Mouse (Mus musculus) heart, postnatal 0 days (tissue): ENCODE measurements at regions not wholly inside any gene's neighbourhood (a gene's known extent, or its start where the extent isn't known, plus 50 kb on each side); places are given as distances from the start of the nearest gene placed in this dataset.

Source experiments
- ATAC-seq: fragments of 200-750 bp; cut with Nextera tagmentation; 2 replicates; pipeline ENCODE4 v1.8.0; 2017; ENCODE audit warnings: low read depth, moderate number of reproducible peaks, moderate library complexity; ENCODE audit not compliant: insufficient read depth
- DNase-seq: peaks from one replicate; pipeline ENCODE4 v3.0.0-alpha.2; 2016; ENCODE audit warnings: low spot score
- H3K27ac ChIP-seq: fragments of 300-500 bp; sonication (generic); 2 replicates; pipeline ENCODE4 v1.5.1; 2014; ENCODE audit warnings: low read depth, mild to moderate bottlenecking
- H3K27me3 ChIP-seq: fragments of 300-500 bp; sonication (generic); 2 replicates; pipeline ENCODE4 v1.6.1; 2014; ENCODE audit warnings: low read length, mixed read lengths; ENCODE audit not compliant: control insufficient read depth, insufficient read depth
- H3K36me3 ChIP-seq: fragments of 300-500 bp; sonication (generic); replicated peaks from 2 replicates; pipeline ENCODE4 v1.6.1; 2014; ENCODE audit warnings: low read length, mixed read lengths; ENCODE audit not compliant: control insufficient read depth, insufficient read depth
- H3K4me1 ChIP-seq: fragments of 300-500 bp; sonication (generic); 2 replicates; pipeline ENCODE4 v1.6.1; 2014; ENCODE audit warnings: antibody characterized with exemption; ENCODE audit not compliant: control insufficient read depth, insufficient read depth
- H3K4me2 ChIP-seq: fragments of 300-500 bp; sonication (generic); 2 replicates; pipeline ENCODE4 v1.6.1; 2014; ENCODE audit warnings: low read depth, mild to moderate bottlenecking, low read length, moderate library complexity
- H3K4me3 ChIP-seq: fragments of 300-500 bp; sonication (generic); 2 replicates; pipeline ENCODE4 v1.5.1; 2014; ENCODE audit warnings: low read depth, low read length
- H3K9ac ChIP-seq: fragments of 300-500 bp; sonication (generic); replicated peaks from 2 replicates; pipeline ENCODE4 v1.6.1; 2014; ENCODE audit warnings: low read depth, low read length, mixed read lengths
- H3K9me3 ChIP-seq: fragments of 300-500 bp; sonication (generic); replicated peaks from 2 replicates; pipeline ENCODE4 v1.6.1; 2016; ENCODE audit warnings: low read length; ENCODE audit not compliant: control insufficient read depth
- CTCF ChIP-seq: IDR thresholded peaks from 2 replicates; pipeline ENCODE4 v1.5.1; 2016; ENCODE audit warnings: antibody characterized with exemption, control low read depth, low read depth
- EP300 ChIP-seq: IDR thresholded peaks from 2 replicates; pipeline ENCODE4 v1.6.1; 2016; ENCODE audit warnings: antibody characterized with exemption, low read depth
- WGBS: fragments of 180-500 bp; shearing (Covaris S2); extraction: QIAGEN DNeasy Blood & Tissue Kit; methylation state at CpG from one replicate; pipeline ENCODE4 v1.1.7; 2014; 5-methylcytosine and 5-hydroxymethylcytosine counted together

DNA sequence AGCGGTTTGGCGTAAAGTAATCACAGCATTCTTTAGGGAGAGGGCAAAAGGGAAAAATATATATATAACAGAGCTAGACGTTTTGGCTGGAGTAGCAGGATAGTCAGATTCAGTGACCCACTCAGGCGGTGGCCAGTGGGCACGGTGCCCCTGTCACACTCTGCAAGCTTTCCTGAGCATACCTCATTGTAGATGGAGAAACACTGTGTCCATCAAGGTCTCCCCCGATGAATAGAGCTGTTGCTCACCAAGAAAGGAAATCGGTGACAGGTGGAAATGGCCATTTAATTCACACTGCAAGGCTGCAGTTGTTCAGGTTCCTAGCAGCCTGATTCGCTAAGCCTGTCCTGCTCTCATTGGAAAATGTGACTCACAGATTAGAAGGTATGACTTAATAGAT is 365.1 kb upstream of the Auts2 start:
- DNase-seq (no peak), ATAC-seq (no peak)
- Histone ChIP-seq H3K36me3 (no peaks in the 10 kb centered on the region), H3K4me2 (no peak overlapping the region), H3K27ac (no peak overlapping the region), H3K4me1 (no peaks in the 10 kb centered on the region), H3K9ac (no peak overlapping the region), H3K9me3 (no peaks in the 10 kb centered on the region), H3K27me3 (no peaks in the 10 kb centered on the region), H3K4me3 (no peak overlapping the region)
- TF ChIP-seq EP300 (no peak), CTCF (no peak)
- WGBS: 77% methylated on average over 8 of the region's 8 CpGs

- Histone ChIP-seq H3K36me3 (no peaks in the 10 kb centered on the region), H3K4me1 (no peaks in the 10 kb centered on the region), H3K9ac (no peak overlapping the region), H3K4me3 (no peak overlapping the region), H3K27me3 (no peaks in the 10 kb centered on the region), H3K4me2 (no peak overlapping the region), H3K9me3 (no peaks in the 10 kb centered on the region), H3K27ac (no peak overlapping the region)
- TF ChIP-seq CTCF (no peak), EP300 (no peak)
- no peak for ATAC-seq
- no peak for DNase-seq
- 47% methylated on average over 1 of the region's 1 CpGs for WGBS
Observed at GRCm38 (mm10) chr5:132892591-132892990, 349.4 kb upstream of the Auts2 start.

- Histone ChIP-seq H3K27me3 (no peaks in the 10 kb centered on the region), H3K4me3 (no peak overlapping the region), H3K36me3 (no peaks in the 10 kb centered on the region), H3K27ac (no peak overlapping the region), H3K9ac (no peak overlapping the region), H3K9me3 (no peaks in the 10 kb centered on the region), H3K4me2 (no peak overlapping the region), H3K4me1 (no peaks in the 10 kb centered on the region)
- no peak for TF ChIP-seq CTCF
- ATAC-seq: no peak
- DNase-seq: no peak
- WGBS: 45% methylated on average over 2 of the region's 2 CpGs
Observed at GRCm38 (mm10) chr5:132884130-132884529, 341.0 kb upstream of the Auts2 start.

GRCm38 (mm10) chr5:132882291-132882690 is 339.1 kb upstream of the Auts2 start:
- H3K9me3 ChIP-seq: no peaks in the 10 kb centered on the region
- H3K27ac ChIP-seq: no peak overlapping the region
- H3K9ac ChIP-seq: no peak overlapping the region
- ATAC-seq (no peak), DNase-seq (no peak)
- no peak overlapping the region for H3K4me3 ChIP-seq
- 29% methylated on average over 3 of the region's 3 CpGs for WGBS
- H3K36me3 ChIP-seq: no peaks in the 10 kb centered on the region
- no peaks in the 10 kb centered on the region for H3K4me1 ChIP-seq
- H3K27me3 ChIP-seq: no peaks in the 10 kb centered on the region
- no peak overlapping the region for H3K4me2 ChIP-seq
- no peak for TF ChIP-seq EP300
- TF ChIP-seq CTCF: no peak

DNA sequence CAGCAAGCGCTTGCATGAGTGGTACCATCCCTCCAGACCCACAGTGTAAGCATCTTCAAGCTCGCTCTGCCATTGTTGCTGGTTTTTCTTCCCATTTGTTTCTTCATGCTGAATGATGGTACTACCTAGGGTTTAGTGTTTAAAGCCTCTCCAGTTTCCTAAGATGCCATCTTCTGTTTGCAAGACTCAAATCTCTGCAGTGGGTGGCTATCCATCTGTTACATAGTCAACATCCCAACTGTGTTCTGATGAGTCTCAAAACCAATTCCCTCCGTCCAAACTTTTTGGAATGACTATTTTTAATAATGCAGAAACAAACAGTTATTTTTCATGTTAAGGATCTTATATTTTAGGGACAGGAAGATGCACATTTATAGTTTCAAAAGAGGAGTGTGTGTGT is 338.0 kb upstream of the Auts2 start:
- TF ChIP-seq EP300 (no peak), CTCF (no peak)
- Histone ChIP-seq H3K27ac (no peak overlapping the region), H3K4me1 (no peaks in the 10 kb centered on the region), H3K4me2 (no peak overlapping the region), H3K9ac (no peak overlapping the region), H3K27me3 (no peaks in the 10 kb centered on the region), H3K36me3 (no peaks in the 10 kb centered on the region), H3K9me3 (no peaks in the 10 kb centered on the region), H3K4me3 (no peak overlapping the region)
- ATAC-seq (no peak), DNase-seq (no peak)
- 85% methylated on average over 3 of the region's 3 CpGs for WGBS

GRCm38 (mm10) chr5:132876336-132876840 is 333.2 kb upstream of the Auts2 start:
- no peaks in the 10 kb centered on the region for H3K36me3 ChIP-seq
- H3K4me2 ChIP-seq: no peak overlapping the region
- no peaks in the 10 kb centered on the region for H3K27me3 ChIP-seq
- no peak overlapping the region for H3K4me3 ChIP-seq
- ATAC-seq (no peak), DNase-seq (no peak)
- no peaks in the 10 kb centered on the region for H3K9me3 ChIP-seq
- 46% methylated on average over 6 of the region's 6 CpGs for WGBS
- no peak overlapping the region for H3K27ac ChIP-seq
- H3K9ac ChIP-seq: no peak overlapping the region
- H3K4me1 ChIP-seq: no peaks in the 10 kb centered on the region
- no peak for TF ChIP-seq EP300
- no peak for TF ChIP-seq CTCF
